Mouse (Mus musculus): Measurements from ENCODE around the gene Crybb1.

Gene Crybb1

DNA sequence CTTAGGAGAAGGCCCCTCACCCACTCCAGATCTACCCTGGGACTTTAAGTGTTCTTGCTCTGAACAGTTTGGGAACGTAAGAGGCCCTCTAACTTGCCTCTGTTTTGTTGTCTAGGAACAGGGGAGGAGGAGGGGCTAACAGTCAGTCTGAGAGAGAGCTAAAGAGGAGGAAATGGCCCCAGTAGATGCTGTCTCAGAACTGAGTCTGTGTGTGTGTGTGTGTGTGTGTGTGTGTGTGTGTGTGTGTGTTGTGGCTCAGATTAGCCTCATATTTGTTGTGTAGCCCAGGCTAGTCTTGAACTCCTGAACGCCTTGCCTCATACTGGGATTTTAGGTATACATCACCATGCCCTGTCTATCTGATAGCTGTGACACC lies 31.0 kb downstream of the Crybb1 start:
- DNase-seq (ENCODE audit: low spot score) = no peak

- DNase-seq (ENCODE audit: low spot score) = no peak
Observed at GRCm38 (mm10) chr5:112286984-112287641, 31.5 kb downstream of the Crybb1 start.

- DNase-seq (ENCODE audit: low spot score) = no peak
Observed at GRCm38 (mm10) chr5:112287652-112288051, 32.0 kb downstream of the Crybb1 start.

GRCm38 (mm10) chr5:112288193-112289141 lies 32.9 kb downstream of the Crybb1 start:
- DNase-seq (ENCODE audit: low spot score) = no peak

DNA sequence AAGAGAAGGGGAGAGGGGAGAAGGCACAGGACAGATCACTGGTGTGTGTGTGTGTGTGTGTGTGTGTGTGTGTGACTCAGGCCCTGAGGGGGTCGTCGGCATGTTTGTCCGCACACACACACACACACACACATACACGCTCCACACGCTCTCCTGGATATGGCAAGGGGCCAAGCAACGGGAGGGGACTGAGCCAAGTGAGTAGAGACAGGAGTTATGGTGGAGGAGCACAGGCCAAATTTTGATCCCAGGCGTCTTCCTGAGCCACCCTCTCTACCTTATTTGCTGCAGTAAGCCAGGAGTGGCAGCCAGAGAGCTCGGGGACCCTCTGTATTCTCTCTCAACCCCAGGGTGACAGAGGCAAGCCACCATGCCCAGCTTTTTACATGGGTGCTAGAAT lies 33.6 kb downstream of the Crybb1 start:
- no peak for DNase-seq (ENCODE audit: low spot score)

GRCm38 (mm10) chr5:112289819-112290535 lies 34.4 kb downstream of the Crybb1 start:
- no peak for DNase-seq (ENCODE audit: low spot score)

- DNase-seq (ENCODE audit: low spot score) = no peak
Observed at GRCm38 (mm10) chr5:112290536-112290880, 34.9 kb downstream of the Crybb1 start.

DNA sequence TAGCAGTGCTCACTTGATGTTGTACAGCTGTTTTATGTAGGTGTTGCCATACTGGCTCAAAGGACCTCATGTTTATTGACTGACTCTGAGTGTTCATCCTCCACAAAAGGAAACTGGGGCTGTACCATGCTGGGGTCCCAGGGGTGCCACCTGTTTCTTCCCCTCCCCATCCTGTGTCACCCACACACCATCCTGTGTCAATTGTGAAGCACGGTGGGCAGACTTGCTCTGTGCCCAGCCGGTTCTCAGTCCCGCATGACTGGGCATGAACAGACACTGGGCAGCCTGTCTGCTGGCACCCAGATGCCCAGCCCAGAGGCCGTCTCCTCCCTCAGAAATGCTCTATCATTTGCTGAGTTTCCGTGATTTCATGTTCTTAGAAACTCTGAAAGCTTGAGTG lies 36.3 kb downstream of the Crybb1 start:
- no peak for DNase-seq (ENCODE audit: low spot score)

GRCm38 (mm10) chr5:112292343-112292980 lies 36.8 kb downstream of the Crybb1 start:
- DNase-seq (ENCODE audit: low spot score) = no peak

GRCm38 (mm10) chr5:112293800-112294199 lies 38.2 kb downstream of the Crybb1 start:
- no peak for DNase-seq (ENCODE audit: low spot score)

- no peak for DNase-seq (ENCODE audit: low spot score)
Observed at GRCm38 (mm10) chr5:112294696-112295095, 39.1 kb downstream of the Crybb1 start.

GRCm38 (mm10) chr5:112295162-112295561 lies 39.5 kb downstream of the Crybb1 start:
- no peak for DNase-seq (ENCODE audit: low spot score)

GRCm38 (mm10) chr5:112295564-112295963 lies 39.9 kb downstream of the Crybb1 start:
- no peak for DNase-seq (ENCODE audit: low spot score)

- DNase-seq (ENCODE audit: low spot score) = no peak
Observed at GRCm38 (mm10) chr5:112296404-112297181, 41.0 kb downstream of the Crybb1 start.

DNA sequence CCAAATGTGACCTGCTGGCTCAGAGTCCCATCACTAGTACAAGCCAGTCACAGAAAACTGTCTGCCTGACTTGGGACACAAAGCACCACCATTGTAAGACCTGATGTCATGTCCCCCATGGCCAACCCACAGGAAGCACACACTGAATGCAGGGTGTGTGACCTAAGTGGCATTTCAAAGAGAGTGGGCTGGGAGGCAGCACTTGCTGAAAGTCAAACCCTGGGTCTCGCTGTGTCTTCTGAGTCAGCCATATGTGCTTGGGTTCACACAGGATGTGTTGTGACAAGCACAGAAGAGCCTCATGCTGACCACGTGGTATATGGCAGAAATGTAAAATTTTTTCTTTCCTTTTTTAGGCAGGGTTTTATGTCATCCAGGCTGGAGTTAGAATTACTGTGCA lies 41.6 kb downstream of the Crybb1 start:
- no peak for DNase-seq (ENCODE audit: low spot score)

- no peak for DNase-seq (ENCODE audit: low spot score)
Observed at GRCm38 (mm10) chr5:112298226-112298988, 42.8 kb downstream of the Crybb1 start.

DNA sequence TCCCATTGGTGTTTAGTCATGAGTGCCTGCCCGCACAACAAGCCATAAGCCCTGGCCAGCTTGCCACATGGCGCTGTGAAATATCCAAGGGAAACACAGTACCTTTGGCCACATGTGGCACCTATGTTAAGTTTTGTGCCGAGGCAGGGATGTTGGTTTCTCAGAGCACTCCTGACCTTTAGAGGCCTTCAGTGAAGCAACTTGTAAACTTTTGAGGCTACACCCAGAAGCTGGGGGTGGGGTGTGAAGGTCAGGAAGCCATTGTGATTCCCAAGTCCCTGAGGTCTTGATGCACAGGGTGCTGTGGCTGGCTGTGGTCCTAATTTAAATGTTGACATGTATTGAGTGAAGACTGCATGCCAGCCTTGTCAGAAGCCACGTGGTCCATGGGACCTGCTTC lies 43.8 kb downstream of the Crybb1 start:
- no peak for DNase-seq (ENCODE audit: low spot score)

GRCm38 (mm10) chr5:112300112-112300511 lies 44.5 kb downstream of the Crybb1 start:
- DNase-seq (ENCODE audit: low spot score) = no peak

- no peak for DNase-seq (ENCODE audit: low spot score)
Observed at GRCm38 (mm10) chr5:112300721-112301308, 45.2 kb downstream of the Crybb1 start.

DNA sequence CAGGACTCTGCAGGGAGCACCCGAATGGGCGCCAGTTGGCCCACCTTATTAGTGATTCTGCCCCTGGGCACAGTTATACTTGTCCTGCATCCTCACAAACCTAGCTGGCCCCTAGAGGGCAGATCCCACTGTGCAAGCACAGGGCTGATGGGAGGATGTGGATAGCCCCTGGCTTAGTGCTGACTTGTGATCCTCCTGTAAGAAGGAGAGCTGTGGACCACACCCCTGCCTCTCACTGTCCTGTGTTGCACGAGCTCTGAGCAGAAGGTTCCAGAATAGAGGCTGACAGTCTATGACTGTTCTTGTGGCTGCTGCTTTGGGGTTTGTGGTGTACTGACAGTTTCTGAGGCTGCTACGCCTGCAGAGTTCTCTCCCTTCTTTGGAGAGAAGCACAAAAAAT lies 46.1 kb downstream of the Crybb1 start:
- no peak for DNase-seq (ENCODE audit: low spot score)

Data from urinary bladder, postnatal 25 days (tissue).